ENCODE assay signal across 8 mouse cellular contexts in the genomic region with DNA sequence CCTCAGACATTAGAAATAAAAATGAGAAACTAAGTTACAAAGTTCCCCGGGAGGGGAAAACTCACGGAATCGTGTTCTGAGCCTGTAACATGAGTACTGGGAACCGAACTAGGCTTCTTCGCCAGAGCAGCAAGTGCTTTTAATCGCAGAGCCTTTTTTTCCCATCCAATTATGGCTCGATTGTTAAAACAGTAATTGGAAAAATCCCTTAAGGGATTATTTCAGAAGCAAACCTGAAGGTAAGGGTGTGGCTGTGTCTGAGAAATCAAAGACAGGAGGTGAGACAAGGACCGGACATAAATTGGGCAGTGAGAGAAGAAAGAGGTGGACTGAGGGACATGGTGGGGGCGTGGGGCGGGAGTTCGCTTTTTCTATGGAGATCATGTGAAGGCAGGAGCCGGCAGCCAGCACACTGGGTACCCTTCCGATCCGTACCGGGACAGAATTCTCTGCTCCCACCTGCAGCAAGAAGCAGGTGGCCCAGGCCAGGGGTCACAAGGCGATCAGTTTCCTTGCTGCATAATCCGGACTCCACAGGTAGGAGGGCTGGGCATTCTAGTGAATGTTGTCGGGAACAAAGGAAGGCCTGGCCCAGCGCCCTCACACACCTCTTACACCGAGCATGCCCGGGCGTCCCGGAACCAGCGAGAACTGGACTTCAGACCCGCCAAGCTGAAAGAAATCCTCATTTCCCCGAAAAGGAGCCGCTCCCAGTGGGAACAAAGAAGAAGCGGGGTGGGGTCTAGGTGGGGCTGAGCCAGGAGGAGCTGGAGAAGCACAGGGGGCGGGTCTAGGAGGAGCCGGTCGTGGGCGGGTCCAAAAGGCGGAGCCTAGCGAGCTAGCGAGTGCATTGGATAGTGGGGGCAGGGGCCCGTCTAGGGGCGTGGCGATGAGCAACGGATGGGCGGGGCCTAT. TPM values are rescaled to one million over a fixed set of nuclear protein-coding genes. Genes with fewer than 3 reads are reported as not detected.
DNase-seq lines count a peak whose midpoint lies in the region; ATAC-seq lines count a peak whose summit lies in the region.

No protein-coding gene starts in this region.

- peak overlapping the region; percentile 92 for H3K27ac ChIP-seq in intestine, embryonic 16.5 days (ENCODE audit: low read length)

- no peaks in the 10 kb centered on the region for H3K9me3 ChIP-seq in intestine, embryonic 16.5 days (ENCODE audit: control insufficient read depth, low read length)

- peak; percentile 97 for DNase-seq in adrenal gland, postnatal 10 days
- DNase-seq in embryo, embryonic 9.5 days (ENCODE audit: extremely low spot score): peak; percentile 100
- DNase-seq in gastrocnemius, postnatal 4 days (ENCODE audit: low spot score in 2 of 2): peak; percentile 77 to 91
- DNase-seq in left cerebral cortex, postnatal 25 days (ENCODE audit: low spot score in 2 of 2): peak; percentile 85 to 91
- peak; percentile 98 for DNase-seq in mesoderm, embryonic 11.5 days (ENCODE audit: low read depth, low spot score)
- DNase-seq in right cerebral cortex, postnatal 25 days: peak; percentile 90
- peak; percentile 95 for DNase-seq in urinary bladder, postnatal 36 days (ENCODE audit: low spot score in 2 of 2)

- H3K36me3 ChIP-seq in intestine, embryonic 16.5 days (ENCODE audit: control insufficient read depth, insufficient read depth, low read length): no peaks in the 10 kb centered on the region

- peak overlapping the region; percentile 75 for H3K9ac ChIP-seq in intestine, embryonic 16.5 days (ENCODE audit: low read depth, low read length)

- ATAC-seq in intestine, embryonic 16.5 days: peak; percentile 99

- peak overlapping the region; percentile 59 for H3K4me3 ChIP-seq in intestine, embryonic 16.5 days (ENCODE audit: low read length)

- H3K27me3 ChIP-seq in intestine, embryonic 16.5 days (replicated peaks; ENCODE audit: control insufficient read depth, insufficient read depth, low read length): no peaks in the 10 kb centered on the region

- intact Hi-C loops in left cerebral cortex, postnatal 25 days (cut with DNase I): no loop called here

- 0 out of 2 replicates have a peak, but pooled peaks cover 4% of the 10 kb centered on the region for H3K4me1 ChIP-seq in intestine, embryonic 16.5 days (ENCODE audit: control insufficient read depth, insufficient read depth, low read length)

- 2% methylated on average over 40 of the region's 40 CpGs for WGBS in intestine, embryonic 16.5 days

- peak overlapping the region; percentile 82 for H3K4me2 ChIP-seq in intestine, embryonic 16.5 days (ENCODE audit: low read depth, low read length)

RNA-seq across cellular contexts. Expression of a gene that starts 54.1 kb away (rescaled TPM):
- 1 to 10 TPM; 5.8 to 6.0 TPM for total RNA-seq in adrenal gland, postnatal 10 days (2021)
- total RNA-seq in gastrocnemius, postnatal 4 days (2021): 10 to 100 TPM; 12.0 to 12.1 TPM
- 0.15 TPM in 1 of 2 replicates, not detected in the other for polyA plus RNA-seq in intestine, embryonic 16.5 days (2015; fragmentation: Nextera tagmentation; extraction: Ambion mirVana)
- total RNA-seq in left cerebral cortex, postnatal 25 days (2021): 10 to 100 TPM; 30.1 to 32.8 TPM

Comparison
In these comparisons a context has a peak if more than half of its experiments do, and no peak if none do; other contexts are left out.
1. Peak in every context shown above with its lines: DNase-seq, ATAC-seq, H3K4me3 ChIP-seq and H3K27ac ChIP-seq.